Mouse (Mus musculus) heart, embryonic 12.5 days (tissue): ENCODE data around the gene Mgat2. TPM values are rescaled to one million over a fixed set of nuclear protein-coding genes. Genes with fewer than 3 reads are reported as not detected.

Source experiments
- ATAC-seq: fragments of 200-750 bp; cut with Nextera tagmentation; 2 replicates; pipeline ENCODE4 v1.8.0; 2017; ENCODE audit warnings: moderate TSS enrichment, moderate library complexity; ENCODE audit not compliant: insufficient number of reproducible peaks, low FRiP score
- H3K27ac ChIP-seq: fragments of 300-500 bp; sonication (generic); 2 replicates; pipeline ENCODE4 v1.5.1; 2016; ENCODE audit warnings: mild to moderate bottlenecking, moderate library complexity; ENCODE audit not compliant: poor library complexity, severe bottlenecking
- H3K27me3 ChIP-seq: fragments of 300-500 bp; sonication (generic); replicated peaks from 2 replicates; pipeline ENCODE4 v1.6.1; 2016; ENCODE audit warnings: mild to moderate bottlenecking, moderate library complexity
- H3K36me3 ChIP-seq: fragments of 300-500 bp; sonication (generic); 2 replicates; pipeline ENCODE4 v1.6.1; 2016; ENCODE audit warnings: mild to moderate bottlenecking, moderate library complexity
- H3K4me1 ChIP-seq: fragments of 300-500 bp; sonication (generic); replicated peaks from 2 replicates; pipeline ENCODE4 v1.6.1; 2016; ENCODE audit warnings: mild to moderate bottlenecking
- H3K4me2 ChIP-seq: fragments of 300-500 bp; sonication (generic); 2 replicates; pipeline ENCODE4 v1.6.1; 2016; ENCODE audit warnings: mild to moderate bottlenecking, moderate library complexity
- H3K4me3 ChIP-seq: fragments of 300-500 bp; sonication (generic); 2 replicates; pipeline ENCODE4 v1.5.1; 2016; ENCODE audit warnings: mild to moderate bottlenecking
- H3K9ac ChIP-seq: fragments of 300-500 bp; sonication (generic); 2 replicates; pipeline ENCODE4 v1.6.1; 2016; ENCODE audit warnings: mild to moderate bottlenecking, moderate library complexity
- H3K9me3 ChIP-seq: fragments of 300-500 bp; sonication (generic); replicated peaks from 2 replicates; pipeline ENCODE4 v1.6.1; 2016; ENCODE audit warnings: mild to moderate bottlenecking, moderate library complexity
- WGBS: fragments of 180-500 bp; shearing (Covaris S2); methylation state at CpG from one replicate; pipeline ENCODE4 v1.1.7; 2016; 5-methylcytosine and 5-hydroxymethylcytosine counted together
- polyA plus RNA-seq: library from polyadenylated mRNA; unstranded; fragments of >200 nt; fragmentation: Nextera tagmentation; extraction: Ambion mirVana; gene quantifications from 2 replicates; pipeline ENCODE4 v1.2.1, GENCODE M21; 2016

Mgat2 gene
- polyA plus RNA-seq, 1 experiment from 2014 or later, result 56.8 TPM

DNA sequence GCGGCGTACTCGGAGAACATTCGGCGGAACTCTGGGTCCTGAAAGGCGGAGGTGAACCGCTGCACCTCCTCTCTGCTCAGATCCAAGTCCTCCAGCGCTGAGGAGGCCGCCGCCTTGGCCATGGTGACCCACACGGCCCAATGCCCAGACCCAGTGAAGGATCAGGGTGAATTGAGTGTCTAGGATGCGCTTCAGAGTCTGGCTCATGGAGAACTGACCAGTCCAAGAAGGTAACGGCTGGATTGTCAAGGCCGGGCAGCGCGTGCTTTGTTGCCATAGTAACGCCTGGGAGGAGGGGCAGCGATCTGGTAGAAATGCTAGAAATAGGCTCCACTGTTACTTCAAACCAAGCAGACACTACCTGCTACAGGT lies 14.2 kb downstream of the Mgat2 start, which contains the start of gene Dnaaf2:
Gene Dnaaf2, minus strand, starts transcription at position 266 of the 372 bp plus-strand sequence.
- Histone ChIP-seq H3K27ac (peak within 1 kb of the TSS; percentile 90), H3K27me3 (no peaks in the 10 kb centered on the region), H3K9me3 (no peaks in the 10 kb centered on the region), H3K4me1 (peaks cover 17% of the 10 kb centered on the region), H3K9ac (peak within 1 kb of the TSS; percentile 96), H3K4me3 (peak within 1 kb of the TSS; percentile 93), H3K36me3 (peaks cover 33% of the 10 kb centered on the region), H3K4me2 (peak within 1 kb of the TSS; percentile 98)
- 0% methylated on average over 18 of the region's 18 CpGs for WGBS
- peak; percentile 38 for ATAC-seq

DNA sequence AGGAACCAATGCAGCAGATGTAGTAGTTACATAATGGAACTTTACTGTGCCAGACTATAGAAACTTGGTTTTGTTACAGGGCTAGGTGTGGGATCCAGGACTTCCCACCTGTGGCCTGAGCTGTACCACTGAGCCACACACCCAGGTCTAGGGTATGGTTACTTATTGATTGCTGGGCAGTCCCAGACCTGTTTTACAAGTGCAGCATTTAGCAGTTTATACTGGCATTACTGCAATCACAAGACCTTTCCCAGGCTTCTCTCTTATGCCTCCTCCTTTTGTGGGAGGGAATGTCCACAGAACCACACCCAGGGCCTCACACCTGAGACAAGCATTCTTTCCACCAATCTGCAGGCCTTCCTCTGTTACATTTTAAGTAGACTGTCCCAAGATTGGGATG lies 15.0 kb downstream of the Mgat2 start:
- Histone ChIP-seq H3K4me3 (0 out of 2 replicates have a peak overlapping the region, but pooled peaks have one; percentile 1), H3K36me3 (peaks cover 39% of the 10 kb centered on the region), H3K27ac (no peak overlapping the region), H3K4me1 (peaks cover 17% of the 10 kb centered on the region), H3K9ac (no peak overlapping the region), H3K4me2 (peak overlapping the region; percentile 11; the same call in 1 of the 2 replicates), H3K9me3 (no peaks in the 10 kb centered on the region), H3K27me3 (no peaks in the 10 kb centered on the region)
- no peak for ATAC-seq

DNA sequence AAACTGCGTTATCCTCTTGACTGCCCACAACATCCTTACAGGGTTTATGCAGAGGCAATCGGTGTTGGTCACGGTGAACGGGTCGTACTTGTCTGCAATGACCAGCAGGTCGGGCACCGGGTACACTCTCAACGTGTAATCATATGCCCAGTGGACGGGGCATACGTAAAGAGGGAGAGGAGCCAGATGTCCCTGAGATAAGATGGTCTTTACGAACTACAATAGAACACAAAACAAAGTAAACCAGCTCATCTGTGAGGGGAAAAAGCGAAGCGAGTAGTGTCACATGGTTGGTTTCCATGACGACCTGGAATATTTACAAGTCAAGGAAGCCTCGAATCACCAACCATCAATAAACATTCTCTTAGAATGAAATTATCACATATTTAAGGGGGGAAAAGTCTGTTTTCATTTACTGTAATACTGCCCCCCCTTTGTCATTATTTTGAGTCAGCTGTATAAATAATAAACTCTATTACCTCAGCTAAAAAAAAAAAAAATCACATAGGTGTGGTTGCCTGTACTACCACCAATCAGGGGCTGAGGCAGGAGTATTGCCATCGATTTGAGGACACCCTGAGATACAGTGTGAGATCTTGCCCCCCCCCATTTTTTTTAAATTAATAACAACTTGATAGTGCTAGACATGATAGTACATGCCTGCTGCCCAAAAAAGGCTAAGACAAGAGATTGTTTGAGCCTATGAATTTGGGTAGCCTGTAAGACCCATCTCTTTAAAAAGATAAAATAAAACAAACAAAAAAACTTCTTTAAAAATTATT lies 20.3 kb downstream of the Mgat2 start, which contains the start of gene Gm49384:
Gene Gm49384, minus strand, starts transcription at position 216 of the 782 bp plus-strand sequence.
- H3K27me3 ChIP-seq, result no peaks in the 10 kb centered on the region
- 87% methylated on average over 16 of the region's 16 CpGs for WGBS
- no peak within 1 kb of the TSS for H3K4me3 ChIP-seq
- no peak within 1 kb of the TSS for H3K27ac ChIP-seq
- H3K9ac ChIP-seq, result no peak within 1 kb of the TSS
- H3K4me1 ChIP-seq, result peaks cover under 1% of the 10 kb centered on the region
- no peaks in the 10 kb centered on the region for H3K9me3 ChIP-seq
- peak; percentile 36; the same call in 1 of the 2 replicates for ATAC-seq
- H3K4me2 ChIP-seq, result no peak within 1 kb of the TSS
- peaks cover 60% of the 10 kb centered on the region for H3K36me3 ChIP-seq

DNA sequence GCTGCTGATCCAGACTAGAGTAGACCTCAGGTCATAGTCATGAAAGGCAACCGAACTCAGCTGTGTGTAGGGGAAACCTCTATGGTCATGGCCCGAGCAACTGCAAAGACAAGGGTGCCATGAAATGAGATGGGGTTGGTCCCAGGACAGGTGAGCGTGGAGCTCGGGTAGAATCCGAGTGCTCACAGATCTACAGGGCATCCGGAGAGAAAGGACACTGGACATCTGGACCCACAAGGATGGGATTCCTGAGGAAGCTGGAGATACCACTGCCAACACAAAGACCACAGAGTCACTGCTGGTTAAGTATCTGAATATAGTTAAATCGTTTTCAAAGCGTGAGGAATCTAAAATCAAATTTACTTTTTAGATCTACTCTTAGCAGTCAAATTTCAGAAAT lies 23.4 kb downstream of the Mgat2 start:
- H3K36me3 ChIP-seq, result peaks cover 61% of the 10 kb centered on the region
- H3K27ac ChIP-seq, result no peak overlapping the region
- H3K4me1 ChIP-seq, result 0 out of 2 replicates have a peak, but pooled peaks cover 3% of the 10 kb centered on the region
- no peak overlapping the region for H3K4me2 ChIP-seq
- no peak overlapping the region for H3K9ac ChIP-seq
- H3K27me3 ChIP-seq, result no peaks in the 10 kb centered on the region
- WGBS, result 87% methylated on average over 8 of the region's 8 CpGs
- no peaks in the 10 kb centered on the region for H3K9me3 ChIP-seq
- ATAC-seq, result no peak
- H3K4me3 ChIP-seq, result no peak overlapping the region

DNA sequence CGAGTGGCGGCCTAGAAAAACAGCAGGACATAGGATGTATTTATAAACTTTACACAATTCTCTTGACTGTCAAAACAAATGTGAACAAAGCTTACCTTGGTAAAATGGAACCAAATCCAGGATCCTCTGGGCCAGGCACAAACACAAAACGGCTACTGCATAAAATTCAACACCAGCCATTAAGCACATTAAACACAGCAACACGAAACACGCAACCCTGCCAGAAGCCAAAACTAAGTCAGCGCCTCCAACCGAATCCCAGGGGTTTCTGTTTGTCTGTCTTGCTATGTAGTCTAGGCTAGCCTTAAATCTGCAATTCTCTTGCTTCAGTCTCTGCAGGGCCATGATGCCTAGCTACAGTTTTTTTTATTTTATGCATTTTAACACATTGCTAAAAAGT lies 24.0 kb downstream of the Mgat2 start:
- Histone ChIP-seq H3K9ac (no peak overlapping the region), H3K27ac (no peak overlapping the region), H3K9me3 (no peaks in the 10 kb centered on the region), H3K27me3 (no peaks in the 10 kb centered on the region), H3K4me1 (0 out of 2 replicates have a peak, but pooled peaks cover 3% of the 10 kb centered on the region), H3K4me2 (no peak overlapping the region), H3K4me3 (no peak overlapping the region), H3K36me3 (peaks cover 62% of the 10 kb centered on the region)
- whole genome bisulfite sequencing, result 93% methylated on average over 7 of the region's 7 CpGs
- ATAC-seq, result no peak

DNA sequence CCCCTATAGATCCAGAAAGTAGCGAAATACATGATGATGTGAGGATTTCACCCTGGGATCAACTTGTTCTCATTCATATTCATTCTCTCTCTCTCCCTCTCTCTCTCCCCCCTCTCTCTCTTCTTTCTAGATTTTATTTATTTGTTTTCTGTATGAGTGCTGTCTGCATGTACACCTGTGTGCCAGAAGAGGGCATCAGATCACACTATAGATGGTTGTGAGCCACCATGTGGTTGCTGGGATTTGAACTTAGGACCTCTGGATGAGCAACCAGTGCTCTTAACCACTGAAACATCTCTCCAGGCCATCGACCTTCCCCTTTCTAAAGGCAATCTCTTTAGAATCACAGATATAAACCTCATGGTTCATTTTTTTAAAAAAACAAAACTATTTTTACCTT lies 24.6 kb downstream of the Mgat2 start:
- no peak overlapping the region for H3K9ac ChIP-seq
- 0 out of 2 replicates have a peak, but pooled peaks cover 3% of the 10 kb centered on the region for H3K4me1 ChIP-seq
- H3K9me3 ChIP-seq, result no peaks in the 10 kb centered on the region
- no peak overlapping the region for H3K27ac ChIP-seq
- H3K4me3 ChIP-seq, result no peak overlapping the region
- peaks cover 61% of the 10 kb centered on the region for H3K36me3 ChIP-seq
- no peak for ATAC-seq
- WGBS, result 83% methylated on average over 2 of the region's 2 CpGs
- H3K4me2 ChIP-seq, result no peak overlapping the region
- no peaks in the 10 kb centered on the region for H3K27me3 ChIP-seq

DNA sequence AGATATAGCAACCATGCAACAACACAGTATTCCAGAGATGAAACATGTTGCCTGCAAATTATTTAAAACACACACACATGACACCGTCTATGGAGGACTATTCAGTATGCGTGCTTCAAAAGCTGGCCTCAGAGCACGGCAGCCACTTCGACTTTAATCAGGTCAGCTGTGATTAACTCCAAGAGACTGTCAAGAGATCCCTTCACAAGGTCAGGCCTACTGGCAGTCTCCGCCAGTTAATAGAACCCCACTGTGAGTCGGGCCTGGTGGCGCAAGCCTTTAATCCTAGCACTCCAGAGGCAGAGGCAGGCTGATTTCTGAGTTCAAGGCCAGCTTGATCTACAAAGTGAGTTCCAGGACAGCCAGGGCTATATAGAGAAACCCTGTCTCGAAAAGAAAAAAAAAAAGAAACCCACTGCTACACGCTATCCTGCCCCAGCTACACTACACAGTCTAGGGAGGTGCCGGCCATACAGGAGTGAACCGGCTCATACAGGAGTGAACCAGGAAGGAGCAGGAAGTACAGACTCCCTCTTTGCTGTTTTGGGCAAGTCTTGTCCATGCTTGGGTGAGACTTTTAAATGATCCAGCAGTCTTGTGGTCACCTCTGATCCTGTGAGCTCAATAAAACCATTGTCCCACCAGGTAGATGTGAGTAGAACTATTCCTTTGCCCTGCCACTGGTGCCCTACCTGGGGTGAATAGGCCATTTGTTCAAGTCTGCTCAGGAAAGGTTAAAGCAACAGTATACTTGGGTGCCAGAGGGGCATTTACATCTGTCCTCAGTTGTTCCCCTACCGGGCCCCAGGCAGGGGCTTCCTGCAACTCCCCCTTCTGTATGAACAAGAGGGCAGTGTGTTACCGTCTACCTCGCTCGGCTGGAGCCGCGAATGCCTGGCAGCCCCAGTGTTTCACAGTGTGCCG lies 26.4 kb downstream of the Mgat2 start:
- no peak overlapping the region for H3K4me3 ChIP-seq
- H3K36me3 ChIP-seq, result peaks cover 70% of the 10 kb centered on the region
- 0 out of 2 replicates have a peak, but pooled peaks cover 3% of the 10 kb centered on the region for H3K4me1 ChIP-seq
- no peak for ATAC-seq
- WGBS, result 86% methylated on average over 18 of the region's 18 CpGs
- H3K4me2 ChIP-seq, result no peak overlapping the region
- no peaks in the 10 kb centered on the region for H3K9me3 ChIP-seq
- H3K27me3 ChIP-seq, result no peaks in the 10 kb centered on the region
- no peak overlapping the region for H3K9ac ChIP-seq
- H3K27ac ChIP-seq, result no peak overlapping the region

DNA sequence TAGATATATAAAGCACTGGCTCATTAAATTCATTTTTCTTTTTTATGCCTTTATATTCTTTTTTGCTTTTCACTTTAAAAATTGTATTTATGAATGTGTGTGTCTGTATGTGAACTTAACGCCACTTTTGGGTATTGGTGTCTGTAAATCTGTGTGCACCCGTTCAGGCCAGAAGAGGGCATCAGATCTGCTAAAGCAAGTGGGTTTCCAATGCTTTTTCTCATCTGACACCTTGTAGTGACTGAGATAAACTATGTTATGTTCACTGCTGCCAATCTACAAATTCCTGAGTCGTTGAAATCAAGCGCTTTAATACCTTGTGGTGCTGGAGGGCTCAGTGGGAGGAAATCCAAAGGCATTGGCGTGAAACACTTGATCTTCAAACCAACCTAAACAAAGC lies 27.1 kb downstream of the Mgat2 start:
- WGBS, result 53% methylated on average over 5 of the region's 5 CpGs
- Histone ChIP-seq H3K9ac (no peak overlapping the region), H3K9me3 (no peaks in the 10 kb centered on the region)

DNA sequence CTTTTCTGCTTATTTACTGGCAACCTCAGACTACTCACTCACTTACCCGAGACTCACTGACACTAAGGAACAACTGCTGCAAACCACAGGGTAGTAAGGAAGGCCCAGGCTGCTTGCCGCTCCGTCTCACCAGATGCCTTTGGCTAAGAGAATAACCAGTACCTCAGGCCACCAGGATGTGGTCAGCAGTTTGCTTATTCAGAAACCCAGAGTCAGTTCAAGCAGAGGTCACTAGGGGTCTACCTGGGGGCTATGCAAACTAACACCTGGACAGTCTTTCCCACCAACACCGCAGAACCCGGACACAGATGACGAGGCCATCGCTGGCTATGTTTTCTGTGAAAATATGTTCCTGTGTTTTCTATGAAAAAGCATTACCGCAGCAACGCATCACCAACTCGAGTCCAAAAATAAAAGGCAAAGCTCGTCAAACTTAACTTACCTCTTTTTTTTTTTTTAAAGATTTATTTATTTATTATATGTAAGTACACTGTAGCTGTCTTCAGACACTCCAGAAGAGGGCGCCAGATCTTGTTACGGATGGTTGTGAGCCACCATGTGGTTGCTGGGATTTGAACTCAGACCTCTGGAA lies 29.3 kb downstream of the Mgat2 start:
- Histone ChIP-seq H3K9me3 (no peaks in the 10 kb centered on the region), H3K36me3 (peaks cover 81% of the 10 kb centered on the region), H3K4me1 (0 out of 2 replicates have a peak, but pooled peaks cover 3% of the 10 kb centered on the region), H3K27ac (no peak overlapping the region), H3K4me2 (no peak overlapping the region), H3K9ac (no peak overlapping the region), H3K4me3 (no peak overlapping the region), H3K27me3 (no peaks in the 10 kb centered on the region)
- no peak for ATAC-seq
- WGBS, result 89% methylated on average over 13 of the region's 13 CpGs

More for the DNA sequence above, 27.1 kb downstream of the Mgat2 start:
- H3K36me3 ChIP-seq, result peaks cover 74% of the 10 kb centered on the region
- no peak overlapping the region for H3K27ac ChIP-seq
- no peak overlapping the region for H3K4me3 ChIP-seq
- ATAC-seq, result no peak
- H3K4me1 ChIP-seq, result 0 out of 2 replicates have a peak, but pooled peaks cover 3% of the 10 kb centered on the region
- no peaks in the 10 kb centered on the region for H3K27me3 ChIP-seq
- no peak overlapping the region for H3K4me2 ChIP-seq

DNA sequence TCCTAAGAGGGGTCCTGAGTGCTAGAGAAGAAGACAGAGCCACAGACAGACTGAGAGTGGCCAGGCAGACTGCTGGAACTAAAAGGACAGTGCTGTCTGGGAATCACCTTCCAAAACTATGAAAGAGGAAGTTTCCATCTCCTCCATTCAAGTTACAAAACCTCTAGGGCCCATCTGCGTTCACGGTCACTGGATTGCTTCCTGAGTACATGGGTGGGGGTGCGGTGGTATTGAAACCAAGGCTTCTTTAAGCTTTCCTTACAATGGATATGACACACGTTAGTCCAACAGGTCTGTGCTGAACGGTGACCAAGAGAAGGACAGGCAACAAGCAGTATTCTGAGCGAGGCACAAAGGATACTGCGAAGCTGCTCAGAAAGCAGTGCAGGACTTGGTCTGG lies 30.4 kb downstream of the Mgat2 start:
- H3K9ac ChIP-seq, result no peak overlapping the region
- H3K36me3 ChIP-seq, result peaks cover 77% of the 10 kb centered on the region
- ATAC-seq, result no peak
- H3K4me3 ChIP-seq, result no peak overlapping the region
- H3K4me1 ChIP-seq, result 0 out of 2 replicates have a peak, but pooled peaks cover 3% of the 10 kb centered on the region
- H3K27me3 ChIP-seq, result no peaks in the 10 kb centered on the region
- H3K4me2 ChIP-seq, result no peak overlapping the region
- H3K9me3 ChIP-seq, result no peaks in the 10 kb centered on the region
- H3K27ac ChIP-seq, result no peak overlapping the region
- WGBS, result 92% methylated on average over 7 of the region's 7 CpGs
